Mouse (Mus musculus): ENCODE measurements around the gene Smarcd3.

The Smarcd3 gene

DNA sequence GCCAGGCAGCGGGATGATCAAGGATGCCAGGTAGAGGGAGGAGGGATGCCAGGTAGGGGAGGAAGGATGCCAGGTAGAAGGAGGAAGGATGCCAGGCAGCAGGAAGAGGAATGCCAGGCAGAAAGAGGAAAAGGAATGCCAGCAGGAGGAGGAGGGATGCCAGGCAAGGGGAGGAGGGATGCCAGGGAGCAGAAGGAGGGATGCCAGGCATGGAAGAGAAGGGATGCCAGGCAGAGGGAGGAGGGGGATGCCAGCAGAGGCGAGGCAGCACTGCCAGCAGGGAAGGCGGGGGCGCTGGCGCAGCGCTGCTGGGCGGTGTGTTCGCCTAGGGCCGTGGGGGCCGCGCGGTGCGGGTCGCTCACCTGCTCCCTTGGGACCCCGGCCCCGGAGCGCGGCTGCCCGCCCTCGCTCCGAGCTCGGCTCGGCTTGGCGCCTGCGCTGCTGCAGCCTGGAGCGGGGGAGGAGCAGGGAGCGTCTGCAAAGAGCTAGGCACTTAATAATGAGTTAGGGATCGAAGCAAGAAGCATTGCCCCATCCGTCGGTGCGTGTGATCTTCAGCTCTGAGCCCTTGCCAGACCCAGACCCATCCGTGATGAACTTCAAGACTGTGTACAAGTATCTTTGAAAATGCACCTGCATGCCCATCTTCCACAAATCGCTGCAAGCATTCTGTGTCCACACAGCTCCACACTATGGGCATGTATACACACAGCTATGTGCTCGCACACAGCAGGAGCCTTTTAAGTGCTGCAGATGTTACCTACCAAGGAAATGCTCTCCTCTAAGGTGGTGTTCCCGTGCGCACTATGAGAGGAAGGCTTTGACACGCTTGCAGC, at the start of gene Smarcd3:
Gene Smarcd3, minus strand, starts transcription at position 426 of the 836 bp plus-strand sequence.
- no peak for DNase-seq (ENCODE audit: low read depth)

- no peak for DNase-seq (ENCODE audit: low read depth)
Measured at GRCm38 (mm10) chr5:24661457-24661856, 37.2 kb upstream of the Smarcd3 start.

GRCm38 (mm10) chr5:24659708-24660423, 35.7 kb upstream of the Smarcd3 start:
- DNase-seq (ENCODE audit: low read depth), result no peak

- peak; percentile 25 for DNase-seq (ENCODE audit: low read depth)
Measured at GRCm38 (mm10) chr5:24657113-24657512, 32.9 kb upstream of the Smarcd3 start.

GRCm38 (mm10) chr5:24654491-24654890, 30.3 kb upstream of the Smarcd3 start:
- no peak for DNase-seq (ENCODE audit: low read depth)

GRCm38 (mm10) chr5:24652780-24653179, 28.6 kb upstream of the Smarcd3 start:
- DNase-seq (ENCODE audit: low read depth), result no peak

DNA sequence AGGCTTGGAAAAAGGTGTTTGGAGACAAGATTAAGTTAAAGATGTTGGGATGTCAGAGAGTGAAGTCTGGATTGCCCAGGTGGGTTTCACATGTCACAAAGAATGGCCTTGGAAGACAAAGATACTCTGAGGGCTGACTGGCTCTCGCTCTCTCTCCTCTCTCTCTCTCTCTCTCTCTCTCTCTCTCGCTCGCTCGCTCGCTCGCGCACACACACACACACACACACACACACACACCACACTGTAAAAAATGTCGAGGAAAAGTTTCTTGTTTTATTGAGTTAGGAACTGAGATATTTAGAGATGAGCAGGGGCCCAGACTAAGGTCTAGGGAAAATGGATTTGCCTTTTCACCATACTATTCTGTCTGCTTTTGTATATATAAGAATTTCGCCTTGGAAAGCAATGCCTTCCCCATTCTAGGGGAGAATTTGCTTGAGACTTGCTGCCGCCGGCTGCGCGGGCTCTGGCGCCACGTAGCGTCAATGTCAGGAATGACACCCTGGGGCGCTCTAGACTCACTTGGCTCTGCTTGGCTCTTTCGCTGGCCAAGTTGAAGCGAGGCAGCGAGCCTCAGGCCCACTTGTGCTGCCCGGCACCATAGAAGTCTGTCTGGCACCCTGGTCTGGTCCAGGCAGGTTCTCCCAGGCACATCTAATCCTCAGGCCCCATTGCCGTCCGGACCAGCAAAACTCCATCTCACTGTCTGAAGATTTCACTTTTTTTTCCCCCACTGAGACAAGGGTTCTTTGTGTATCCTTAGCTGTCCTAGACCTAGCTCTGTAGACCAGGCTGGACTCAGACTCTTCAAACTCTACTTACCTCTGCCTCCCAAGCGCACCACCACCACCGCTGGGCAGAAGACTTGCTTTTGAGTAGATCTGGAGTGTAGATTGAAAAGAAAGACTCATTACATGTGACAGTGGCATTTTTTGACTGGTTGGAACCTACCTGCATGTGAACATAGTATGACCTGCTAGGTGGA, 27.8 kb upstream of the Smarcd3 start:
- DNase-seq (ENCODE audit: low read depth), result peak; percentile 93

GRCm38 (mm10) chr5:24651356-24651755, 27.1 kb upstream of the Smarcd3 start:
- DNase-seq (ENCODE audit: low read depth), result no peak

DNA sequence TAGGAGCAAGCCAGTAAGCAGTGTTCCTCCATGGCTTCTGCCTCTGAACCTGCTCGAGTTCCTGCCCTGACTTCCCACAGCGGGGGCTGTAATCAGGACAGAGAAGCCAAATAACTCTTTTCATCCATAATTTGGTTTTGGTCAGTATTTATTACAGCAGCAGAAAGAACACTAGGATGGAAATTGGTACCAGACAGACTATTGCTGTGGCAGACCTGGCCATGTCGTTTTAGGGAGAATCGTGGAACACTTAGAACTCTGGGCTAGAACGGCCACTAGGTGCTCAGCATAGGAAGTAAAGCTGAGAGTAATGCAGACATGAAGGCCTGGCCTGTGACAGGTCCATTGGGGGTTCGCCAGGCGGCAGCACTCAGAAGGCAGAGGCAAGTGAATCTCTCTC, 25.5 kb upstream of the Smarcd3 start:
- peak; percentile 7 for DNase-seq (ENCODE audit: low read depth)

DNA sequence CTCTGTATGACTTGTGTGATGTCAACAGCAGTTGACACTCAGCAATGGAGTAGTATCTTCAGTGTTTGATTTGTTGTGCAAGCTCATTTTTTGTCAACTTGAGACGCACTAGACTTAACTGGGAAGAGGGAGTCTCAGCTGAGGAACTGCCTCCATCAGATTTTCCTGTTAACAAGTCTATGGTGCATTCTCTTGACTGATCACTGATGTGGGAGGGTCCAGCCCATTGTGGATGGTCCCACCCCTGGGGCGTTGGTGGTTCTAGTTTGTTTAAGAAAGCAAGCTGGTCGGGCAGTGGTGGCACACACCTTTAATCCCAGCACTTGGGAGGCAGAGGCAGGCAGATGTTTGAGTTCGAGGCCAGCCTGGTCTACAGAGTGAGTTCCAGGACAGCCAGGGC, 25.0 kb upstream of the Smarcd3 start:
- DNase-seq (ENCODE audit: low read depth), result no peak

GRCm38 (mm10) chr5:24645454-24645853, 21.2 kb upstream of the Smarcd3 start:
- DNase-seq (ENCODE audit: low read depth), result peak; percentile 37

- DNase-seq (ENCODE audit: low read depth), result no peak
Measured at GRCm38 (mm10) chr5:24639081-24639480, 14.9 kb upstream of the Smarcd3 start.

DNA sequence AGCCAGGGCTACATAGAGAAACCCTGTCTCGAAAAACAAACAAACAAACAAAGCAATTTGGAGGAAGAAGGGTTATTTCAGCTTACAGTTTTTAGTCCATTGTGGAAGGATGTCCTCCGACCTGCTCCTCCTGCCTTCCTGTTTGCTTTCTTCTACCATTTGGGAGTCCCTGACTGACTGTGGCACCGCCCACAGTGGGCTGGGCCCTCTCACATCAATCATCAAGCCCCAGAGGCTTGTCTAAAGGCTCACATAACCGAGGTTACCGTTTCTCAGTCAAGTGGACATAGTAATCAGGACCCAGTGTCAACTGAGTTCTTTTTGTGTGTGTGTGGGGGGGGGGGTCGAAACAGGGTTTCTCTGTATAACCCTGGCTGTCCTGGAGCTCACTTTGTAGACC, 13.9 kb upstream of the Smarcd3 start:
- DNase-seq (ENCODE audit: low read depth), result no peak

- DNase-seq (ENCODE audit: low read depth), result peak; percentile 45
Measured at GRCm38 (mm10) chr5:24636987-24637386, 12.8 kb upstream of the Smarcd3 start.

GRCm38 (mm10) chr5:24635526-24636141, 11.4 kb upstream of the Smarcd3 start:
- DNase-seq (ENCODE audit: low read depth), result no peak

DNA sequence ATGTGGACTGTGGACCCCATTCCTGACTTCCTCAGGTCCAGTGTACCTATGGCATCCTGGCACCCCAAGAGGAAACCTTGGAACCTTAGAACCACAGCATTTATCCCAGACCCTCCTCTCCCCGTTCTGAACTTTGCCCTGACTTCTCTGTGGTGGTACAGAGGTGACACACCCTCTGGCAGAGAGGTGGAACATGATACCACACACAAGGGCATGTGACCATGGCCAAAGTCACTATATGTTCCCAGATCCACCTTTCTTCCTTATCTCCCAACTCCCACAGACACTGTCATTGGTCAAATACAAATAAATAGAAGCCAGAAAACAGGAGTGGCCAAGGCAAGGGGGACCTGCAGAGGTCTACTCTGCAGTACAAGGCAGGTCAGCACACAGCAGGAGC, 10.9 kb upstream of the Smarcd3 start:
- no peak for DNase-seq (ENCODE audit: low read depth)

GRCm38 (mm10) chr5:24629712-24630111, 5.5 kb upstream of the Smarcd3 start:
- no peak for DNase-seq (ENCODE audit: low read depth)

DNA sequence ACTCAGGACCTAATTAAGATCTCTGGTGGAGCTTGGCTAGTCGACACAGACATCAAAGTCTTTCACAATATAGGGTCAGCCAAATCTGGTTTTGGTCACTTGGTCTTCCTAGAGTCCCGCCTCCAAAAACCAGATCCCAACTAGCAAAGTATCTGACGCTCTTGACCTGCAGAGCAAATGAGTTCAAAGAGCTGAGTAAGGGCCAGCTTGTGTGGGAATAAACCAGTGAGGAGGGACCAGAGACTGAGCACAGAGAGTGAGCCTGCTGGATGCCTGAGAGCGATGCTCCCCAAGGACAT, 560 bp upstream of the Smarcd3 start:
- no peak for DNase-seq (ENCODE audit: low read depth)

DNA sequence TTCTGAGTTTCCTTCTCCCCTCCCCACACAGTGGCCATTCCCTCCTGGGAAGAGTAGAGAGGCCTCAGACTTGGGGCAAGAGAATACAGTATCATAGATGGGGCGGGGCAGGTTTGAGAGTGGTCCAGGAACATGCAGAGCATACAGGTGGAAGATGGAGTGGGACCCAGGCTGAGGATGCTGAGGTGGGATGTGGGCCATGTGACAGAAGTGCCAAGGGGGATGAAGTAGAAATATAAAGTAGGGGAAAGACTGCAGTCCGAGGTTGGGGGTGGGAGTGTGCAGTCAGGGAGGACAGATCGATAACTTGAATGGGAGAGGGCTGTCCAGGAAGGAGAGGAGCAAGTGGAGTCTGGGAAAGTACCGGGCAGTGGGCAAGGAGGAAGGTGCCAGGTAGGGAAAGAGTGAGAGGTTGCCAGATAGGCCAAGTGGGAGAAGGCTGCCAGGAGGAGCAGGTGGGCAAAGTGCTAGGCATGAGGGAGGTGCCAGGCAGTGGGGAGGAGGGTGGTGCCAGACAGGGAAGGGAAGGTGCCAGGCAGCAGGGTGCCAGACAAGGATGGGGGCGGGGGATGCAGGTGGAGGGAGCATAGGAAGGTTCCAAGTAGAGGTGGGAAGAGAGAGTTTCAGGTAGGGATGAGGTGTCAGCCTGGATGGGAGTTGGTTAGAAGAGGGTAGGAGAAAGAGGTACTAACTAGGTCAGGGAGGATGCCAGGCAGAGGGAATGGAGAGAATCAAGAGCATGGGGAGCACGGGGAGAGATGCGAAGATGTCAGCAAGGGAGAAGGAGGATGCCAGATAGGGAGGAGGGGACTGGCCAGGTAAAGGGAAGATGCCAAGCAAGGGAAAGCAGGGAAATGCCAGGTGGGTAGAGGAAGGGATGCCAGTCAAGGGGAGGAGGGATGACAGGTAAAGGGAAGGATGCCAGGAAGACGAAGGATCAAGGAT, 898 bp downstream of the Smarcd3 start:
- DNase-seq (ENCODE audit: low read depth), result no peak

DNA sequence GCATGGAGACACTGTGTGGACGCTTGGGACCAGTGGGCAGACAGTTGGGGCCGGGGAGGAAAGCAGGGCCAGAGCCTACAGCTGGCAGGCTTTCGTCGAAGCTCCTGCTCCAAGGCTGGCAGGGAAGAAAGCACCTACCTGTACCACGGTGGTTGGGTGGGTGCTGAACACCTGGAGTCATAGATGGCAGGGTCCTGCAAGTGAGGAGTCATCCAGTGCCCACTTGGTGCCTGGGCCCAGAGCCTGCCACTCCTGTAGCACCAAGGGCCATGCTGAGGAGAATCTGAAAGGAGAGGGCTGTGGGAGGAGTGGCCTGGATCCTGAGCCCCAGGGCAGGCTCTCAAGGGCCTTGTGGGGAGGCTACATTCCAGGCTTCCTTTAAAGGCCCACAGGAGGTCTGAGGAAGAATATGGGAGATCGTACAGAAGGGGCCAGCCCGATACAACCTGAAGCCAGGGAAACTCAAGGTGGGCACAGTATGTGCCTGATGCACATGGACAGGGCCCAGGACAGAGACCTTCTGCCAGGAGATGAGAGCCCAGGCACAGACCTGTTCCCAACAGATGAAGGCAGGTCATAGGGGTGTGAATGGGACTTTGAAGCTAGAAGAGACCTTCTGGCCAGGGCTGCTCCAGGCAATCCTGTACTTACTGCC, 1.7 kb downstream of the Smarcd3 start:
- DNase-seq (ENCODE audit: low read depth), result no peak
